Mouse (Mus musculus): ENCODE measurements around the gene Ap1ar. TPM values are rescaled to one million over a fixed set of nuclear protein-coding genes. Genes with fewer than 3 reads are reported as not detected.

Ap1ar gene
- polyA plus RNA-seq, 1 experiment from 2014 or later = 85.1 TPM

DNA sequence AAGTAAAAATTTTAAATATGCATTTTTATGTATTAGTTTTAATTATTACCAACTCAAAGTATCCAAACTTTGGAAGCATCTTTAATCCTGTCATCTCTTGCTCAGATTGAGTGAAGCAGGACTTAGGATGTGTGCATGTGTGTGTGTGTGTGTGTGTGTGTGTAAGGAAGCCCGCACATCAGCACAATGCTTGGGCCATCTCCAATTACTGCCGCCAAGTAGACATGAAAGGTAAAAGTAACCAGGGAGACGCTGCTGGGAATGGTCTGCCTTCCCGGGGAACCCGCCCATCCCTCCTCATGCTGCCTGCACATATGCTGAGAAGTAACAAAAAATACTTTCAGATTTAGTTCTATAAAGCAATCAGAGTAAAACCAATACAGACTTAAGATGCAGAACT is 29.5 kb downstream of the Ap1ar start:
- WGBS = 33% methylated on average over 5 of the region's 5 CpGs
- H3K4me2 ChIP-seq = no peak overlapping the region
- no peaks in the 10 kb centered on the region for H3K27me3 ChIP-seq
- H3K36me3 ChIP-seq = peaks cover 61% of the 10 kb centered on the region
- no peaks in the 10 kb centered on the region for H3K9me3 ChIP-seq
- H3K4me3 ChIP-seq = no peak overlapping the region
- H3K9ac ChIP-seq = no peak overlapping the region
- no peak overlapping the region for H3K27ac ChIP-seq
- H3K4me1 ChIP-seq (replicated peaks) = peaks cover 5% of the 10 kb centered on the region
- ATAC-seq (ENCODE audit: low FRiP score) = no peak

DNA sequence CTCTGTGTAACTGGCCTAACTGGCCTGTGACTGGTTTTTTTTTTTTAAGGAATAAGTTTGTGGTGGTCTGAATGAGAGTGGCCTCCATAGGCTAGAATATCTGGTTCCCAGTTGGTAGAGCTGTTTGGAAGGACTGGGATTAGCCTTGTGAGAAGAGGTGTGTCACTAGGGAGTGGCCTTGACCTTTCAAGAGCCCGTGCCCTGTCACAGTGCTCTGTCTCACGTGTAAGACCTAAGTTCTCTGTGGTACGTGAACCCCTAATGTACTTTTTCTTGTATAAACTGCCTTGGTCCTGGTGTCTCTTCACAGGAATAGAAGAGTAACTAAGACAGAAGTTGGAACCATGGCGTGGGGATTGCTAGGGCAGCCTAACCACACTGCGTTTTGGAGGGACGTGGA is 31.3 kb downstream of the Ap1ar start:
- no peak overlapping the region for H3K9ac ChIP-seq
- no peak overlapping the region for H3K27ac ChIP-seq
- no peak overlapping the region for H3K4me2 ChIP-seq
- no peaks in the 10 kb centered on the region for H3K27me3 ChIP-seq
- peaks cover 5% of the 10 kb centered on the region for H3K4me1 ChIP-seq (replicated peaks)
- ATAC-seq (ENCODE audit: low FRiP score) = no peak
- peaks cover 45% of the 10 kb centered on the region for H3K36me3 ChIP-seq
- H3K9me3 ChIP-seq = no peaks in the 10 kb centered on the region
- 92% methylated on average over 6 of the region's 6 CpGs for WGBS
- no peak overlapping the region for H3K4me3 ChIP-seq

DNA sequence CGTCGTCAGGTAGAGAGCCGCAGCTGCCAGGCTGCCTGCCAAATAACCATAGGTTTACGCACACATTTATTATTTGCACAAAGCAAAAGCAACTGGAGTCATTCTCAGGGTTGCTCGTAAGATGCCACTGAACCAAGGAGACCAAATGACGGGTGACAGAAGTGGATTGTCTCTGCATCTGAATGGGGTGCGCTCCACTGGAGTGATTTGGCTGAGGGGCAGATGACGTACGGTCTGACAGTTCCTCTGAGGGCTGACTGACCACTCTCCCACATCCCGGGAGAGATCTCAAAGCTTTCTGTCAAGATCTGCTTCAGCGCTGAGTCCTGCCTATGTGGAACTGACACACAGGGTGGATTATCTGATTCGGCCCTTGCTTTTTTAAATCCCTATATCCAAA is 32.3 kb downstream of the Ap1ar start:
- 66% methylated on average over 12 of the region's 12 CpGs for WGBS
- no peak overlapping the region for H3K4me3 ChIP-seq
- H3K4me1 ChIP-seq (replicated peaks) = peaks cover 5% of the 10 kb centered on the region
- H3K36me3 ChIP-seq = peaks cover 37% of the 10 kb centered on the region
- no peak overlapping the region; the same call in 1 of the 2 replicates for H3K9ac ChIP-seq
- H3K27me3 ChIP-seq = no peaks in the 10 kb centered on the region
- H3K9me3 ChIP-seq = no peaks in the 10 kb centered on the region
- H3K4me2 ChIP-seq = no peak overlapping the region
- ATAC-seq (ENCODE audit: low FRiP score) = no peak
- H3K27ac ChIP-seq = no peak overlapping the region

DNA sequence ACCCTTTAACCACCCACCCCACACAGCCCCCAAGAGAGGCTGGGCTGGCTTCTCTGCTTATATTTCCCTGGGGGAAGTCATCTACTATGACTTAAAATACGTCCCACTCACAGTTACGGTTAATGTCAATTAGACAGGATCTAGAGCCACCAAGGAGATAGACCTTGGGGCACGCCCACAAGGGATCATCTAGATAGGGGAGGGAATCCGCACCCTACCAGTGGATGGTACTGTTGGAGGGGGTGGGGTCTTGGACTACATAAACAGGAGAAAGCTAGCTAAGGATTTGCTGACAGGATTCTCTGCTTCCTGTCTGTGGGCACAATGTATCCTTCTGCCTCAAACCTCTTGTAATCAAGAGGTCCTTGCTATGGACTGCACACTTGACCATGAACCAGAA is 32.9 kb downstream of the Ap1ar start:
- peaks cover 32% of the 10 kb centered on the region for H3K36me3 ChIP-seq
- peaks cover 5% of the 10 kb centered on the region for H3K4me1 ChIP-seq (replicated peaks)
- H3K9me3 ChIP-seq = no peaks in the 10 kb centered on the region
- H3K27me3 ChIP-seq = no peaks in the 10 kb centered on the region
- 93% methylated on average over 4 of the region's 4 CpGs for WGBS
- no peak overlapping the region for H3K4me2 ChIP-seq
- H3K9ac ChIP-seq = no peak overlapping the region
- no peak overlapping the region for H3K4me3 ChIP-seq
- no peak overlapping the region for H3K27ac ChIP-seq
- ATAC-seq (ENCODE audit: low FRiP score) = no peak

DNA sequence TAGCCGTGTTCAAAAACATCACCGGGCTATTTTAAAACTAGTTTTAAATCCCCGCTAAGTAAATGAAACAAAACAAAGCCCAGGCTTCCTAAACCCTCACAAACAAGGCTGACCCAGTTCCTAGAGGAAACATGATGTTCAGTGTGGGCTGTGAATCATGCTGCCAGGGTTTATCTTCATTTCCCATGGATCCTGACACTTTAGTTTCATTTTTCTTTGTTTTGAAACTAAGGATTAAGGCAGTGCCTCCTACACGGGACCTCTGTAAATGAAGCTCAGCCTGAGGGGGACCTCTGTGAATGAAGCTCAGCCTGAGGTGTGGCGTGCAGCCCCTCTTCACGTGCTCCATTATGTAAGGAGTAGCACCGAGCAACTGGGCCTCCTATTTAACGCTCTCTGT is 34.5 kb downstream of the Ap1ar start:
- Histone ChIP-seq H3K9me3 (no peaks in the 10 kb centered on the region), H3K4me1 (replicated peaks) (peaks cover 5% of the 10 kb centered on the region), H3K27me3 (no peaks in the 10 kb centered on the region), H3K36me3 (peaks cover 16% of the 10 kb centered on the region), H3K4me2 (no peak overlapping the region), H3K9ac (no peak overlapping the region), H3K4me3 (no peak overlapping the region), H3K27ac (no peak overlapping the region)
- 61% methylated on average over 8 of the region's 8 CpGs for WGBS
- no peak for ATAC-seq (ENCODE audit: low FRiP score)

DNA sequence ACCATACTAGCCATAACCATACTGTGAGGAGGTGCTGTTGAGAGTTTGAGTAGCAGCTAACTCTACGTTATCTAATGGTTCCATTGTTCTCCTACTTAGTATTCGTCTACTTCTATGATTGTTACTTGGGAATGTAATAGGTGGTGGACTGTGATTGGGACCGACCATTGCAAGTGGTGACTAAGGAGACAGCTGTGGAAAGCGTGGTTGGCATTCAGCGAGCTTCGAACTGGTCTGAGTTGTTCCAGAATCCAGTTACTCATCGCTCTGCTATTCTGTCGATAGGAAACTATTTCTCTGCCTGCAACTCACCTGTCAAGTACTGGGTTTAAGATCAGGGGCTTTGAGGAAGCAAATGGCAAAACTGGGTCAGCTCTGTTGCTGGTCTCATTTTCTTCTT is 36.2 kb downstream of the Ap1ar start:
- no peak overlapping the region for H3K27ac ChIP-seq
- 95% methylated on average over 8 of the region's 8 CpGs for WGBS
- no peaks in the 10 kb centered on the region for H3K9me3 ChIP-seq
- peaks cover 5% of the 10 kb centered on the region for H3K36me3 ChIP-seq
- H3K4me1 ChIP-seq (replicated peaks) = peaks cover 5% of the 10 kb centered on the region
- no peak overlapping the region for H3K9ac ChIP-seq
- ATAC-seq (ENCODE audit: low FRiP score) = no peak
- no peak overlapping the region for H3K4me2 ChIP-seq
- no peak overlapping the region for H3K4me3 ChIP-seq
- no peaks in the 10 kb centered on the region for H3K27me3 ChIP-seq

DNA sequence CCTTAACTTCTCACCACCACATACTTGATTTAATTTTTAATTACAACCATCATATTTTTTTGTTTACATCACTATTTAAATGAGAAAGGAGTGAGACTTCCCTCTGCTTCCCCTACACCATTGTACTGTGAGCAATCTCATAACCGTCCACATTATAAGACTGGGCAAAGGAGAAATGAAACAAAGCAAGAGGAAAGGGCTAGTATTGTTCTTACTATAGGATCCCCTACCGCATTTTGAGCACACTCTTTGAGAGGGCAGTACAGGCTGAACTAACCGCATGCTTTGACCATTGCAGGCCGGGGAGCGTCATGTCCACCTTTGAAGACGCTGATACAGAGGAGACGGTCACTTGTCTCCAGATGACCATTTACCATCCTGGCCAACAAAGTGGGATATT is 41.1 kb downstream of the Ap1ar start:
- peaks cover 15% of the 10 kb centered on the region for H3K27me3 ChIP-seq
- no peak for ATAC-seq (ENCODE audit: low FRiP score)

DNA sequence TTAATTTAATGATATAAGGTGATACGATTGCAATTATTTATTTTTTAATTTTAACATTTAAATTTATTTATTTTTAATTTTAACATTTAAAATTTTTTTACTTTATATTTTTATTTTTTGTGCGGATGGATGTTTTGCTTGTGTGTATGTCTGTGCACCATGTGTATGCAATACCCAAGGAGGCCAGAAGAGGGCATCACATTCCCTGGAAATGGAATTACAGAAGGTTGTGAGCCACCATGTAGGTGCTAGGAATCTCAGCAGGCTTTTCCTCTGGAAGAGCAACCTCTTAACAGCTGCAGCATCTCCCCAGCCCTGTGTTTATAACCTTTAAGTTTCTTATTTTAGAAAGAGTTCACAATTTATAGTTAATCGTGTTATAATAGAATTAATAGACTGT is 41.6 kb downstream of the Ap1ar start:
- peaks cover 6% of the 10 kb centered on the region for H3K4me1 ChIP-seq (replicated peaks)
- no peak for ATAC-seq (ENCODE audit: low FRiP score)
- no peak overlapping the region for H3K9ac ChIP-seq
- no peak overlapping the region for H3K4me3 ChIP-seq
- peaks cover 20% of the 10 kb centered on the region for H3K27me3 ChIP-seq
- H3K4me2 ChIP-seq = no peak overlapping the region
- no peaks in the 10 kb centered on the region for H3K9me3 ChIP-seq
- 94% methylated on average over 3 of the region's 3 CpGs for WGBS
- no peak overlapping the region for H3K27ac ChIP-seq
- H3K36me3 ChIP-seq = no peaks in the 10 kb centered on the region

More for the DNA sequence above, 41.1 kb downstream of the Ap1ar start:
- no peaks in the 10 kb centered on the region for H3K9me3 ChIP-seq
- H3K27ac ChIP-seq = no peak overlapping the region
- 95% methylated on average over 7 of the region's 7 CpGs for WGBS
- no peak overlapping the region for H3K9ac ChIP-seq
- peaks cover 1% of the 10 kb centered on the region for H3K4me1 ChIP-seq (replicated peaks)
- no peak overlapping the region for H3K4me3 ChIP-seq
- no peak overlapping the region for H3K4me2 ChIP-seq
- H3K36me3 ChIP-seq = no peaks in the 10 kb centered on the region

DNA sequence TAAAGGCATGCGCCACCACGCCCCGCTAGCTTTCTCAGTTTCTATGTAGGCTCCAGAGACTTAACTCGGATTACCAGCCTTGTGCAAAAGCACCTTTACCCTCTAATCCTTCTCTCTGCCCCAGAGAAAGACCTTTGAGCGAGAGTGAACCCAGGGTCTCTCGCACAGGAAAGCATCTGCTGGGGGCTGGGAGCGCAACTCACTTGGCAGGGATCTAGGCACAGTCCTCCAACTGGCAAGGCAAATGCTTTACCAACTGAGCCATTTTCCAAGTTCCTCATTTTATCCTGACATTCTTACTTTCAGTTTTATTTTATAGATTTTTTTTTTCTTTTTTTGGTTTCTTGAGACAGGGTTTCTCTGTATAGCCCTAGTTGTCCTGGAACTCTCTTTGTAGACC is 44.3 kb downstream of the Ap1ar start:
- H3K4me1 ChIP-seq (replicated peaks) = peaks cover 21% of the 10 kb centered on the region
- no peak overlapping the region for H3K27ac ChIP-seq
- H3K9me3 ChIP-seq = no peaks in the 10 kb centered on the region
- H3K4me2 ChIP-seq = no peak overlapping the region
- peaks cover 45% of the 10 kb centered on the region for H3K27me3 ChIP-seq
- 81% methylated on average over 7 of the region's 7 CpGs for whole genome bisulfite sequencing
- no peaks in the 10 kb centered on the region for H3K36me3 ChIP-seq
- H3K4me3 ChIP-seq = no peak overlapping the region
- no peak overlapping the region for H3K9ac ChIP-seq
- no peak for ATAC-seq (ENCODE audit: low FRiP score)

DNA sequence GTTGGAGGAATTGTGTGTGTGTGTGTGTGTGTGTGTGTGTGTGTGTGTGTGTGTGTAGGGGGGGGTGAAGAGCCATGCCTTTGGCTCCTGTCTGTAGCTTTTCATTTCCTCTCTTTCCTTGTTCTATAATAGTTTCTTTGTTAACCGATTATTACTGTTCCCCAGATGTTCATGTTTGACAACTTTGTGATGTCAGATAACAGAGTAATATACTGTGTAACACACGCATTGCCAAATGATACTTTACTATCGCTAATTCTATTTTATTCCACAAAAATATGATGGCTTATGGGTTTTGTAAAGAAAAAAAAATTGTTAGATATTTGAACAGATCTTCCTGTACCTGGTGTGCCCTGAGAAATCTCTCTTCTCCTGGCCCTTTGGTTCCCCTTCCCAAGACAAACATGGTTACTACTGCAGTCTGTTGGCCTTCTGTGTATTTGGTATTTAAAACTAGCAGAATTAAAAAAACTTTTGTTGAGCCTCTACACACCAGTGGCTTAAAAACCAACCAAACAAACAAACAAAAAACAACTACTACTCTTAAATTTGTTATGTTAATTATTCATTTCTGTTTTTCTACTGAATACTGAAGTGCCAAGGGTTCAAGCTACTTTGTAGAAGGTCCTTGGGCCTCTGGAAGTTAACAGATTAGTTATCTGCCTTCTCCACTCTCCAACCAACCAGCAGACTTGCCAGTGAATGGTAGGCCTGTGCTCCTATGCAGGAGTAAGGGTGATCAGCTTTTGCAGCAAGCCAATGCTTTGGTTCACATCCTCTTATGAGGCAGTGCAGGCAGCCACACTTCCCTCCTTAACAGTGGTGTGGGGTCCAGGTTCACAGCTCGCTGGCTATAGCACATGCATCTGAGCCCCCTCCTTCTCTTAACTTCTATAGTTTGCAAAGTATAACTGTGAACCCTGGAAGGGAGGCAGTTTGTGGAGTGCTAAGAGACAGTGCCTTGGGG is 45.4 kb downstream of the Ap1ar start:
- H3K27ac ChIP-seq = no peak overlapping the region
- peaks cover 21% of the 10 kb centered on the region for H3K4me1 ChIP-seq (replicated peaks)
- H3K27me3 ChIP-seq = peaks cover 55% of the 10 kb centered on the region
- no peaks in the 10 kb centered on the region for H3K9me3 ChIP-seq
- H3K4me3 ChIP-seq = no peak overlapping the region; the same call in 1 of the 2 replicates
- H3K9ac ChIP-seq = no peak overlapping the region
- no peaks in the 10 kb centered on the region for H3K36me3 ChIP-seq
- ATAC-seq (ENCODE audit: low FRiP score) = no peak
- 72% methylated on average over 4 of the region's 4 CpGs for WGBS
- peak overlapping the region; percentile 95 for H3K4me2 ChIP-seq

DNA sequence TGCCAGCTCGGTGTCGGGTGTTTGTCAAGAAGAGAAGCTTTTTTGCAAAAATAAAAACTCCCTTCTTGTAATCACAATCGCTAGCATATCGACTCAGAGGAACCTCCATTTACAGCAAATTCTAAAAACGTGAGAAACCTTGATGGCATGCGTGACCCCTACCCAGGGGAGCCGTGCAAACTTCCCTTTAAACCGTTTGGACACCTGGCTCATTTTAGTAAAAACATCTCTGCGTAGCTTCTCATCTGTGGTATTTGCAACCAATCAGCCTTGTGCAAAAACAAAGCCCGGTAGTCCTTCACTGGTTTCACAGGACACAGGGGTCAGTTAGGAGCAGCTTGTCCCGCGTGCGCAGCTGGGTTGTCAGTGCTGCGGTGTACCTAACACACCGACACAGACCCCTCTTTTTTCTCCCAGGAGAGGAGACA is 46.3 kb downstream of the Ap1ar start:
- H3K4me3 ChIP-seq = peak overlapping the region; percentile 55
- H3K27me3 ChIP-seq = peaks cover 62% of the 10 kb centered on the region
- H3K9ac ChIP-seq = peak overlapping the region; percentile 63
- H3K36me3 ChIP-seq = no peaks in the 10 kb centered on the region
- 0 out of 2 replicates have a peak overlapping the region, but pooled peaks have one; percentile 40 for H3K27ac ChIP-seq
- H3K4me1 ChIP-seq (replicated peaks) = peaks cover 21% of the 10 kb centered on the region
- ATAC-seq (ENCODE audit: low FRiP score) = no peak
- WGBS = under 1% methylated on average over 15 of the region's 15 CpGs
- H3K4me2 ChIP-seq = peak overlapping the region; percentile 95
- H3K9me3 ChIP-seq = no peaks in the 10 kb centered on the region

DNA sequence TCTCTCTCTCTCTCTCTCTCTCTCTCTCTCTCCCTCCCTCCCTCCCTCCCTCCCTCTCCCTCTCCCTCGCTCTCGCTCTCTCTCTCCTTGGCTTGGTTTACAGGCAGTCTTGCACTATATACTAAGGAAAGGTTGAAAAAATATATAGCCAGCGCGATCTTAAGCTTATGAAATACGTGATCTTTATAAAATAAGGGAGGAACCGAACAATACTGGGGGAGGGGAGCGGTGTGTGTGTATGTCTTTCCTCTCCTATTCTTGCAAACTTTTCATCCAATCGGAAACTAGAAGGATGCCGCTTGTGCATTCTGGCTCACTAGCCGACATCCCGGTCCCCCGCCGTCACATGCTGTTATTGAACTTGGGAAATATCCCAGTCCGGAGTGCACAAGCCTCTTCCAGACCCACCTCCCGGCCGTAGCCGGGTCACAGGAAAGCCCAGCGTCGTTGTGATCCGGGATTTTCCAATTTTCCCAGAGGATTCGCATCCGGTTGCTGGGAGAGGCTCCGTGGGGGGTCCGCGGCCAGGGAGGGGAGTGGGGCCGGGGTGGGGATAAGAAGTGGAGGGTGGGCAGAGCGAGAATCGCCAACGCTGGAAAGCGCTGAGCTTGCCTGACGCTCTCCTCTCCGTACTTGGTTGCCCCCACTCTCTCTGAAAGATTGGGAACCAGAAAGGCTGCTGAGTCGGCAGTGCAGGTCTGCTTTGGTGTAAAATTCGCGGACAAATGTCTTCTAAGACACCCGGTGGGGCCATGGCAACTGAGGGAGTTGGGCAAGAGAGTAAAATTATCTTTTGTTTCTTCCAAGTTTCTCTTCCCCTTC is 46.9 kb downstream of the Ap1ar start:
- Histone ChIP-seq H3K4me3 (peak overlapping the region; percentile 55), H3K9me3 (no peaks in the 10 kb centered on the region), H3K4me1 (replicated peaks) (peaks cover 21% of the 10 kb centered on the region), H3K27ac (peak overlapping the region; percentile 40; the same call in 1 of the 2 replicates), H3K9ac (peak overlapping the region; percentile 70), H3K36me3 (no peaks in the 10 kb centered on the region), H3K4me2 (peak overlapping the region; percentile 95), H3K27me3 (peaks cover 64% of the 10 kb centered on the region)
- peak; percentile 74 for ATAC-seq (ENCODE audit: low FRiP score)
- WGBS = under 1% methylated on average over 34 of the region's 36 CpGs

Measured in hindbrain, embryonic 13.5 days (tissue).